Mouse (Mus musculus) bone marrow, adult 2 months (tissue): ENCODE measurements around the gene Zfp207.

ENCODE experiments used
- CTCF ChIP-seq: fragments of 200-500 bp; IDR thresholded peaks from 2 replicates; pipeline ENCODE4 v1.5.1; 2011; ENCODE audit warnings: low read length, control low read depth; ENCODE audit not compliant: control insufficient read depth, insufficient read depth
- POLR2A ChIP-seq: fragments of 200-500 bp; IDR thresholded peaks from 2 replicates; pipeline ENCODE4 v1.6.1; 2011; ENCODE audit warnings: low read depth, mild to moderate bottlenecking, control low read depth, low read length, borderline replicate concordance; ENCODE audit not compliant: control insufficient read depth

DNA sequence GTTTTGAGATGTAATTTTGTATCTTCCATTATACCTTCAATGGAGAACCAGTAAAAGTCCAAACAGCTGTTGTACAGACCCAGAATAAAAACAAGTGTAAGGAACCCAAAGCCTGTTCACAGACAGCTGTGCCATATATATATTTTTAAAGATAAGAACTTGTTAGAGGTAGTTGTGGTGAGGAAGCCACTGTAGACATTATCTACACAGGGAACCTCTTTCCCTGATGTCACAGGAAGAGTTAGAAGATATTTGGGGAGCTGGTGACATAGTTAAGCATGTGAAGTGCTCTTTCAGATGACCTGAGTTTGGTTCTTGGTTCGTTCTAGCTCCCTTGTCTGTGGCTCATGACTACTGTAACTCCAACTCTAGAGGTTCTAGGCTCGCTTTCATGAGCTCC is 41.6 kb downstream of the Zfp207 start:
- TF ChIP-seq CTCF (no peak), POLR2A (no peak)
